Mouse (Mus musculus): ENCODE measurements around the gene Tagln3. TPM values are rescaled to one million over a fixed set of nuclear protein-coding genes. Genes with fewer than 3 reads are reported as not detected.

Tagln3 gene
- 490 and 501 TPM in 2 replicates for polyA plus RNA-seq (2015; fragmentation: Nextera tagmentation; extraction: Ambion mirVana)

- H3K9me3 ChIP-seq, result no peaks in the 10 kb centered on the region
- ATAC-seq (replicated peaks), result peak; percentile 85
- H3K27me3 ChIP-seq, result no peaks in the 10 kb centered on the region
- H3K4me2 ChIP-seq (replicated peaks), result peak within 1 kb of the TSS; percentile 75
- H3K27ac ChIP-seq (replicated peaks), result peak within 1 kb of the TSS; percentile 96
- H3K4me3 ChIP-seq, result peak within 1 kb of the TSS; percentile 60
- H3K36me3 ChIP-seq, result peaks cover 20% of the 10 kb centered on the region
- peak within 1 kb of the TSS; percentile 81 for H3K9ac ChIP-seq (replicated peaks)
- peaks cover 39% of the 10 kb centered on the region for H3K4me1 ChIP-seq
- under 1% methylated on average over 30 of the region's 30 CpGs for WGBS
These were observed at the start of gene Tagln3 for GRCm38 (mm10) chr16:45724061-45724741. TSS of gene Tagln3 (minus strand) at chr16:45724608.

- ATAC-seq (replicated peaks), result no peak
- no peak overlapping the region for H3K9ac ChIP-seq (replicated peaks)
- H3K27me3 ChIP-seq, result no peaks in the 10 kb centered on the region
These were observed 46.5 kb upstream of the Tagln3 start for GRCm38 (mm10) chr16:45770914-45771313.

GRCm38 (mm10) chr16:45767853-45768640 lies 43.6 kb upstream of the Tagln3 start:
- no peak overlapping the region for H3K4me2 ChIP-seq (replicated peaks)
- ATAC-seq (replicated peaks), result peak; percentile 72
- 47% methylated on average over 10 of the region's 10 CpGs for WGBS

More at GRCm38 (mm10) chr16:45770914-45771313, 46.5 kb upstream of the Tagln3 start:
- Histone ChIP-seq H3K4me1 (peaks cover 13% of the 10 kb centered on the region), H3K36me3 (no peaks in the 10 kb centered on the region), H3K9me3 (no peaks in the 10 kb centered on the region), H3K4me2 (replicated peaks) (no peak overlapping the region), H3K27ac (replicated peaks) (no peak overlapping the region), H3K4me3 (no peak overlapping the region)
- 93% methylated on average over 6 of the region's 6 CpGs for WGBS

GRCm38 (mm10) chr16:45767434-45767833 lies 43.0 kb upstream of the Tagln3 start:
- 0 out of 2 replicates have a peak, but pooled peaks have one; percentile 13 for ATAC-seq (replicated peaks)
- Histone ChIP-seq H3K9me3 (no peaks in the 10 kb centered on the region), H3K36me3 (no peaks in the 10 kb centered on the region), H3K27ac (replicated peaks) (no peak overlapping the region), H3K9ac (replicated peaks) (no peak overlapping the region), H3K4me1 (peaks cover 13% of the 10 kb centered on the region), H3K27me3 (no peaks in the 10 kb centered on the region), H3K4me3 (no peak overlapping the region), H3K4me2 (replicated peaks) (no peak overlapping the region)
- 50% methylated on average over 4 of the region's 4 CpGs for WGBS

More at GRCm38 (mm10) chr16:45767853-45768640, 43.6 kb upstream of the Tagln3 start:
- Histone ChIP-seq H3K9ac (replicated peaks) (no peak overlapping the region), H3K4me1 (peaks cover 13% of the 10 kb centered on the region), H3K36me3 (no peaks in the 10 kb centered on the region), H3K4me3 (no peak overlapping the region), H3K27ac (replicated peaks) (no peak overlapping the region), H3K27me3 (no peaks in the 10 kb centered on the region), H3K9me3 (no peaks in the 10 kb centered on the region)

GRCm38 (mm10) chr16:45765801-45766494 lies 41.5 kb upstream of the Tagln3 start:
- 92% methylated on average over 7 of the region's 7 CpGs for WGBS
- no peaks in the 10 kb centered on the region for H3K9me3 ChIP-seq
- no peak for ATAC-seq (replicated peaks)

GRCm38 (mm10) chr16:45765102-45765501 lies 40.7 kb upstream of the Tagln3 start:
- 91% methylated on average over 3 of the region's 3 CpGs for WGBS
- Histone ChIP-seq H3K9me3 (no peaks in the 10 kb centered on the region), H3K4me2 (replicated peaks) (no peak overlapping the region), H3K4me1 (peaks cover 13% of the 10 kb centered on the region), H3K9ac (replicated peaks) (no peak overlapping the region), H3K4me3 (no peak overlapping the region), H3K27ac (replicated peaks) (no peak overlapping the region), H3K36me3 (no peaks in the 10 kb centered on the region), H3K27me3 (no peaks in the 10 kb centered on the region)
- ATAC-seq (replicated peaks), result no peak

More at GRCm38 (mm10) chr16:45765801-45766494, 41.5 kb upstream of the Tagln3 start:
- Histone ChIP-seq H3K4me1 (peaks cover 13% of the 10 kb centered on the region), H3K4me3 (no peak overlapping the region), H3K9ac (replicated peaks) (no peak overlapping the region), H3K27me3 (no peaks in the 10 kb centered on the region), H3K4me2 (replicated peaks) (no peak overlapping the region), H3K27ac (replicated peaks) (no peak overlapping the region), H3K36me3 (no peaks in the 10 kb centered on the region)

GRCm38 (mm10) chr16:45762859-45763505 lies 38.6 kb upstream of the Tagln3 start:
- H3K9me3 ChIP-seq, result no peaks in the 10 kb centered on the region
- no peaks in the 10 kb centered on the region for H3K27me3 ChIP-seq
- ATAC-seq (replicated peaks), result no peak
- no peak overlapping the region for H3K4me3 ChIP-seq
- H3K4me2 ChIP-seq (replicated peaks), result no peak overlapping the region
- H3K27ac ChIP-seq (replicated peaks), result no peak overlapping the region
- no peak overlapping the region for H3K9ac ChIP-seq (replicated peaks)
- H3K4me1 ChIP-seq, result peaks cover 10% of the 10 kb centered on the region
- WGBS, result 89% methylated on average over 13 of the region's 13 CpGs
- no peaks in the 10 kb centered on the region for H3K36me3 ChIP-seq

GRCm38 (mm10) chr16:45761425-45761824 lies 37.0 kb upstream of the Tagln3 start:
- no peaks in the 10 kb centered on the region for H3K27me3 ChIP-seq
- WGBS, result 87% methylated on average over 1 of the region's 1 CpGs
- no peaks in the 10 kb centered on the region for H3K4me1 ChIP-seq
- no peaks in the 10 kb centered on the region for H3K36me3 ChIP-seq
- no peak overlapping the region for H3K9ac ChIP-seq (replicated peaks)
- no peak overlapping the region for H3K4me3 ChIP-seq
- no peaks in the 10 kb centered on the region for H3K9me3 ChIP-seq
- no peak for ATAC-seq (replicated peaks)
- H3K27ac ChIP-seq (replicated peaks), result no peak overlapping the region
- no peak overlapping the region for H3K4me2 ChIP-seq (replicated peaks)

GRCm38 (mm10) chr16:45758726-45759269 lies 34.4 kb upstream of the Tagln3 start:
- H3K9me3 ChIP-seq, result no peaks in the 10 kb centered on the region
- no peak overlapping the region for H3K4me2 ChIP-seq (replicated peaks)
- no peaks in the 10 kb centered on the region for H3K4me1 ChIP-seq
- H3K4me3 ChIP-seq, result no peak overlapping the region
- H3K27me3 ChIP-seq, result no peaks in the 10 kb centered on the region
- H3K36me3 ChIP-seq, result no peaks in the 10 kb centered on the region
- H3K27ac ChIP-seq (replicated peaks), result no peak overlapping the region
- WGBS, result 87% methylated on average over 9 of the region's 9 CpGs
- H3K9ac ChIP-seq (replicated peaks), result no peak overlapping the region
- ATAC-seq (replicated peaks), result no peak

- Histone ChIP-seq H3K27me3 (no peaks in the 10 kb centered on the region), H3K4me1 (no peaks in the 10 kb centered on the region), H3K27ac (replicated peaks) (no peak overlapping the region), H3K9me3 (no peaks in the 10 kb centered on the region), H3K4me2 (replicated peaks) (no peak overlapping the region), H3K4me3 (no peak overlapping the region), H3K9ac (replicated peaks) (no peak overlapping the region), H3K36me3 (no peaks in the 10 kb centered on the region)
- ATAC-seq (replicated peaks), result peak; percentile 57; the same call in 1 of the 2 replicates
- 88% methylated on average over 12 of the region's 12 CpGs for WGBS
These were observed 33.1 kb upstream of the Tagln3 start for GRCm38 (mm10) chr16:45757421-45758078.

GRCm38 (mm10) chr16:45756855-45757254 lies 32.4 kb upstream of the Tagln3 start:
- 41% methylated on average over 9 of the region's 9 CpGs for WGBS
- H3K9me3 ChIP-seq, result no peaks in the 10 kb centered on the region
- H3K4me3 ChIP-seq, result no peak overlapping the region
- no peak overlapping the region for H3K4me2 ChIP-seq (replicated peaks)
- no peaks in the 10 kb centered on the region for H3K27me3 ChIP-seq
- H3K36me3 ChIP-seq, result no peaks in the 10 kb centered on the region
- H3K27ac ChIP-seq (replicated peaks), result no peak overlapping the region
- ATAC-seq (replicated peaks), result peak; percentile 93
- H3K4me1 ChIP-seq, result no peaks in the 10 kb centered on the region
- no peak overlapping the region for H3K9ac ChIP-seq (replicated peaks)

All from forebrain, embryonic 15.5 days (tissue).